Mouse (Mus musculus) activated CD4-positive, CD25-positive, alpha-beta regulatory T cell (primary cell): Measurements from ENCODE around the gene Cd34. TPM values are rescaled to one million over a fixed set of nuclear protein-coding genes. Genes with fewer than 3 reads are reported as not detected.

ENCODE experiments used
- polyA plus RNA-seq, 2 experiments: library from polyadenylated mRNA; unstranded; fragments of 100-300 nt; shearing (Covaris generic); gene quantifications; one replicate each; pipeline ENCODE4 v1.2.1; 2017

Cd34 gene
- under 1 TPM in 1 of 2 experiments, not detected in 1; 0.81 TPM for polyA plus RNA-seq

GRCm38 (mm10) chr1:194938715-194939114, at the start of gene Cd34:
TSS of gene Cd34 (plus strand) at chr1:194938819.

Other genes with a start within 250 kb of the Cd34 start
- gene Cd46, start 153.4 kb downstream of the Cd34 start, polyA plus RNA-seq: 1 to 10 TPM; 2.6 to 3.2 TPM
- gene Cr1l, start 192.8 kb downstream of the Cd34 start, polyA plus RNA-seq: 100 to 1,000 TPM; 188 to 217 TPM
- gene Cr2, start 237.9 kb downstream of the Cd34 start, polyA plus RNA-seq: 1 to 10 TPM in 1 of 2 experiments, under 1 TPM in 1; 0.38 to 2.7 TPM